Mouse (Mus musculus) heart, postnatal 0 days (tissue): ENCODE results near the gene Reln.

Experiments used
- CTCF ChIP-seq: IDR thresholded peaks from 2 replicates; pipeline ENCODE4 v1.5.1; 2016; ENCODE audit warnings: antibody characterized with exemption, control low read depth, low read depth
- EP300 ChIP-seq: IDR thresholded peaks from 2 replicates; pipeline ENCODE4 v1.6.1; 2016; ENCODE audit warnings: antibody characterized with exemption, low read depth

DNA sequence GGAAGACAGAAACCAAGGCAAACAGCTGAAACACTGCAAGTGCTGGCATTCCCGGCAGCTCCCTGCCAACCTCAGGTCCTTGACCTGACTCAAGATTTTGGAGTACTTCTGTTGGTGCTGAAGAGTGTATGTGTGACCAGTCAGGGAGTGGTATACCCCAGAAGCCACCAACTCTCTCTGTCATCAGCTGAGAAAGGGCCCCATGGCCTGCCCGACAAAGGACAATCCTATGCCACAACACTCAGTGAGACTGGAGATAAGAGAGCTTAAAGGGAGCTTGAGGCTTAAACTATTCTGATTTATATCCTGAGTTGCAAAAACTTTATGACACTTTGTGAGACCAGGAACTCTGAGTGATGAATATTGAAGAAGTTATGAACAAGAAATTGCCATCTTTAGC lies 407.9 kb downstream of the Reln start:
- TF ChIP-seq CTCF, result no peak
- no peak for TF ChIP-seq EP300
